Mouse (Mus musculus) CH12F3 (cell line): ENCODE measurements around the gene Dgkd.

Source experiments
- in situ Hi-C: fragments of 300-500 bp; cut with MboI; formaldehyde crosslinking; loops from 2 replicates; pipeline ENCODE4 v1.14.3; 2020; ENCODE audit warnings: low sequenced_read_pairs

Gene Dgkd

DNA sequence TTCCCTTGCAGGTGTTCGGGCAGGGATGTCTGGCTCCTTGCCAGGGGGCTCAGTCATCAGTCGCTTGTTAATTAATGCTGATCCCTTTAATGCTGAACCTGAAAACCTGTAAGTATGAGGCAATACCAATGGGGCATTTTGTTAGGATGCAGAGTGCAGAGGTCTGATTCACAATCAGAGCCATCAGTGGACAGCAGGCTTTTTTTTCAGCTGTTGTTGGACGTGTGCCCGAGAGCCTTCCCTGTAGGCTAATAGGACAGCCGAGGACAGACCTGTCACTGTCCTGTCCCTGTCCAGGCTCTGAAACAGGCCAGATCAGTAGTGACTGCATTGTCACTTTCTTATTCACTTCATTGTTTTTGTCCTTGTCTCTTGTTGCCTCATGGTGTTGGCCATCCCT is 76.6 kb downstream of the Dgkd start:
- in situ Hi-C loops, result loop anchor here (10.0 kb wide), 1 partner anchor 155 kb away; no protein-coding TSS in a partner anchor

DNA sequence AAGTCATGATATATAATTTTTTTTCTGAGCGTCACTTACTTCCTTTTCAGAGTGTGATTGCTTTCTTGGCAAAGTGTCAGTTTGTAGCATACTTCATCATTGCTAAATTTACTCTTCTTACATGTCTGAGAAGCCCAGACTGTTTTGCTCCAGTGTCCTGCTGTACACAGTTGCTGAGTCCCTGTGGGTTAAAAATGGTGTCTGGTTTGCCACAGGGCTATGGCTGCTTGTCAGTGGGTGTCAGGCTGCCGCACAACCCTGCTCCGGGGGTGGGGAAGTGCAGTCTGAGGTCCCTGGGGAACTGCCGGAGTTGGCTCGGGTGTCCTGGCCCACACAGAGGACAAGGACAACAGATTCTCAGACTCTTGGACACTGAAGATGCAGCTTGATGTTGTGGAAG is 80.0 kb downstream of the Dgkd start:
- in situ Hi-C loops, result no loop called here

DNA sequence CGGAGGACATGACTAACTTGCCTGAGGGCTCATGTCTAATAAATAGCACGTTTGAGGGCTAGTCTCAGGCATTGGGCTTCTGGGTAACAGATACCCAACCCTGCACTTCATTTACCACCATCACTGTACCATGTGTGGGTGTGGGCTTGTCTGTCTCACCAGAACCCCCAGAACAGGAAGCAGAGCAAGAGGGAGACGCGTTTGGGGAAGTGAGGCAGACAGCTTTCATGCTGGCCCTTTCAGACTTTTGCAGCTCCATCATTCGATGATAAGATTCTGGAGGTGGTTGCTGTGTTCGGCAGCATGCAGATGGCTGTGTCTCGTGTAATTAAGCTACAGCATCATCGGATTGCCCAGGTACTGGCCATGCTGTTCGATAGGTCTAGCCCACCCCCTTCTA is 82.0 kb downstream of the Dgkd start:
- in situ Hi-C loops, result no loop called here

DNA sequence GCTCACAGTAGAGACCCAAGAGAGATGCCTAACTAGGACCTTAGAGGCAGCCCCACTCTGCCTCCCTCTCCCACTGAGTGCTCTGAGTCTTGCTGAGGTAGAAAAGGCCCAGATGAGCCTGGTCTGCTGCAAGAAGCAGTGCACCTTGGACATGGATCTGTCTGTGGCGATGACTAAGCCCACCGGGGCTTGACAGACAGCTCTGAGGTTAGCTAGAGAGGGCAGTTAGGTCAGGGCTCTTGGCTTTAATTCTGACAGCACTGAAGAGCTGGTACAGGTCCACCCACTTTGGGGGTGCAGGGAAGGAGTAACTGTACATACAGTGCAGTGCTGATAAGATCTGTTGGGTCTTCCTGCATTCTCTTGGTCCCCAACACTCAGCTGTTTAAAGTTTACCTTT is 82.5 kb downstream of the Dgkd start:
- in situ Hi-C loops, result no loop called here

DNA sequence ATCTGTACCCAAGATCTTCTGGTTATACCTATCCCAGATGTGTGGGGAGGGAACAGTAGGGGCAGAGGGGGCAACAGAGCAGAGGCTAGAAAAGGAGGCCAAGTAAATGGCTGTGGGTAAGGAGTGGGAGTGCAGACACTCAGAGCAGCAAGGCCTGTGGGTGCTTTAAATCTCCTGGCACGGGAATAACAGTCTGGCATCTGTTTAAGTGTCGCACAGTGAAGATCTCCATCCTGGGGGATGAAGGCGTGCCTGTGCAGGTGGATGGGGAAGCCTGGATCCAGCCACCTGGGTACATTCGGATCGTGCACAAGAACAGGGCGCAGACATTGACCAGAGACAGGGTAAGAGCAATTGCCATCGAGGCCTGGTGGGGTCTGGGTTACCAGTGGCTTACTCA is 83.0 kb downstream of the Dgkd start:
- in situ Hi-C loops, result no loop called here

DNA sequence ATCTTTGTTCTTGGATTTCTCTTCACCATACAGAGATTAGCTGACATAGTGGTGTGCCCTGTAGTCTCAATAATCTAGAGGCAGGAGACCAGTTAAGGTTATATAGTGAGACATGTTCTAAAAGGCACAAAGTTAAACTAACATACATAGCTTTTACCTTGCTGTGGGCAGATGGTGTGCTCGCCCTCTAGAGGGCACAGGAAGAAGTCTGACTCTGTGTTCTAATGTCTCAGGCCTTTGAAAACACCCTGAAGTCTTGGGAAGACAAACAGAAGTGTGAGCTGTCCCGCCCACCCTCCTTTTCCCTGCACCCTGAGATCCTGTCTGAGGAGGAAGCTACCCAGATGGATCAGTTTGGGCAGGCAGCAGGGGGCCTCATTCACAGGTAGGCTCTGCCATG is 83.4 kb downstream of the Dgkd start:
- in situ Hi-C loops, result no loop called here

DNA sequence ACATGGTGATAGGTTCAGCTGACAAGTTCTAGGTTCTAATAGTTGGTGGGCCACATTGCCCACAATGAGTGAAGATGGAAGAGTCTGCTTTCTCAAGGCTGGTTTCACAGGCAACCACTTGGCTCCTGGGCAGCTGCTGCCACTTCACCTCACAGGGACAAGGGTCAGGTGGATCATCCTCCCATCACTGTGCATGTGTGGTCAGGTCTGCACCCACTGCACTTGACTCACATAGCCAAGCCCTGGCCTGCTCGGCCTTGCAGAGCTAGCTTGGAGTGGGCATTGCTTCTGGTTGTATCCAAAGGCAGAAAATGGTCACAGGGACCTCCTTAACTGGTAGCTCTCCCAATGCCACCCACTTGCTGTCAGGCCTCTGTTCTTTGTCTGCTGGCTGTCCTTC is 88.7 kb downstream of the Dgkd start:
- in situ Hi-C loops, result no loop called here

DNA sequence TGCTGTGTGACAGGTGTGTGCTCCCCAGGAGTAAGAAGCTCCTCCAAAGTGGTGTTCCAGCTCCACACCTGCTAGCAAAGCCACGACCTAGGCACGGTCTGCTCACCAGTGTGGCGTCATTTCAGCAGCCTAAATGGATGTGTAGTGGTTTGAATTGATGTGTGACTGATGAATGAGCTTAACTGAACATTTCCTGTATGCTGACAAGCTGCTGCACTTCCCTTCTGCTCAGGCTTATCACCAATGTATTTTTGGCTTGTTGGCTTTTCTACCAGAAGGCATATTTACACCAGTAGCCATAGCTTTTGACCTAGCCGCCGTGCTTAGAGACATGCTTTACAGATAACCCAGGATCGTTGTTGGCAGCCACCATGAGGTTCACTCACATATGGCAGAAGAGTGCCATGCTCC is 94.6 kb downstream of the Dgkd start:
- in situ Hi-C loops, result no loop called here

DNA sequence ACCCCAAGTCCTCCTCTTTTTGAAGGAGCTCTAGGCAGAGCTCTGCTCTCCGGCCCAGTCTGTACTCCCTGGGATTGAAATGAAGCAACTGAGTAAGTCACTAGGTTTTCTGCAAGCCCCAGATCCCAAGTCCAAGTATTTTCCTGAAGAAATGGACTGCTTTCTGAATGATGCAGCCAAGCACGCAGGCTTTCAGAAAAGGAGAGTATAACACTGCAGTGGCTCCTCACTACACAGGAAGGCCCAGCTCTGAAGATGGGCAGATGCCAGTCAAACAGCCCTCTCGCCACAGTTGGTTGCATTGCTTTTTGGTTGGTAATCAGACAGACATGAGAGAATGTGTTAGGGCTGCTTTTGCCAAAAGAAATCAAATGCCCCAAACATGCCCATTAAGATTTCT is 98.6 kb downstream of the Dgkd start:
- in situ Hi-C loops, result no loop called here

DNA sequence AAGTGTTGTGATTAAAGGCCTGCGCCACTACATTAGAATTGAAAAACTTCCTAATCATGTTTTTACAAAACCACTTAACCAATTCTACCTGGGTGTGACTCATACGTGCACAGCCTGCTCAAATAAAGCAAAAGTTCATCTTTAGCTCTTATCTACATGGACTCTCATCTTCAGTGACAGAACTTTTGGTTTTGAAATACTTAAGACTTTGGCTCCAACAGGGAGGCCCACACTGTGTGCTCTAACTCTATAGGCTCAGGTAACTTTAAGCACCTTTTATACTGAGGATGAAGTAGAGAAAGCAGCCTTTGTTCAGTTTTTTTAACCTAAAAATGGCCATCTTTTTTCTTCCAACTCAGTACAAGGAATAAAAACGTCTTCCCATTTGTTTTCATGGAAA is 100.0 kb downstream of the Dgkd start:
- in situ Hi-C loops, result no loop called here

DNA sequence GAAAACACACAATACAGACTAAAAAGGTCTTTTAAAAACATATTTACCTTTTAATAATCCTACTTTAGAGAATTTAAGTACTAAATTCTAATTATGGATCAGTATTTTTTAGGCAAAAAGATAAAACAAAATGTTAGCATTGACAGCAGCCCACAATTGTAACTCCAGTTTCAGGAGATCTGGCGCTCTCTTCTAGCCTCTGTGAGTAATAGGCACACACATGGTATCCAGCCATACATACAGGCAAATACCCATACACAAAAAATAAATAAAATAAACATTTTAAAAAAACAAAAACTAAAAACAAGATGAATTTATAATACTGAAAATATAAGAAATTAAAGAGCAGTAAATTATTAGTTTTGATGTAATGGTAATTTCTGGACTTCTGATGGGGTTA is 105.8 kb downstream of the Dgkd start:
- in situ Hi-C loops, result no loop called here

DNA sequence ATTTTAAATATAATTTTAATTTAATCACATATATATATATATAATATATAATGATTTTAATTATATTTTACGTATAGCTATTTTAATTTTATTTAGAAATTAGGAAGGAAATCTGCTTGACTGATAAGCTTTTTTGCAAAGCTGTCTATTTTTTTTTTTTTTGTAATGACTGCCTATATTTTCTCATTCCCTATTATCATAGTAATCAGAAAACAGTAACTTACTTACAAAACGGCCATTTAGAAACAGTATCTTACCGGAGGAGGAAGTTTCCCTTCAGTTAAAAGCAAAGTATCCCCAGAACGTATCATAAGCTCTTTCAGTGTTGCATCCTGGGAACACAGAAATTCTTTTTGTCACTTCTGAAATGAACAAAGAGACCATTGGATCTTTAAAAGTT is 106.4 kb downstream of the Dgkd start:
- in situ Hi-C loops, result no loop called here

DNA sequence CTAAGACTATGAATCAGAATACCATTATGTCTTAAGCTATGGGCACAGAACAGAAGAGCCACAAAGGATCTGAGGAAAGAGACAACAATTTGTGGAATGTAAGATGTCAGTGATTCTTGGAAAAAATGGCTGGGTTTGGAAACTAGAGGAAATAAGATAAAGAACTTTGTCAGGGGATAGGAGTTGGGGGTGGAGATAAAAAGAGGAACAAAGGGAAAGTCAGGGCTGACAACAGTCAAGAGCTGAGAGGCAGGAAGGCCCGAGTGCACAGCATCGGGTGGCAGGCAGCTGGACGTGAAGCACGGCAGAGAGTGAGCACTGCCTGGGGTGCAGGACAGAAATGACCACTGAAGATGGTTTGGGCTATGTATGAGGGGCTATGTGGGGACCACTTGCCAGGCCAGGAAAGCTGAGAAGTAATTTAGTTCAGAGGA is 106.9 kb downstream of the Dgkd start:
- in situ Hi-C loops, result no loop called here

DNA sequence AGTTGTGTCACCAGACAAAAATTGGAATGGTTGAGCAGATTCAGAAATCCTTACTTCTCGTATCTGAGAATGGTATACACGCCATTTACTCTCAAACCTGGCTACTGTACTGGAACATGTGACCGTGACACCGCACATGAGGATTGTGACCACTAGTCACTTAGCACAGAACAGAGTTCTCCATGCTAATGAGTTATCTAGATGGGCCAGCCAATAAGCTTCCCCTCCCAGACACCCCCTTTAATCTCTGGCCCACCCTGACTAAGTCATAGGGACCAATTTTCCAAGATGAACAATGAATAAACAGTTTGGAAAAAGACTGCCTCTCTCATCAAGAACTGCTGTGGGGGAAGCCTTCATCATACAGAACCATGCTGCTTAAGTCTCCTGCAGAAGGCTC is 107.7 kb downstream of the Dgkd start:
- in situ Hi-C loops, result no loop called here

DNA sequence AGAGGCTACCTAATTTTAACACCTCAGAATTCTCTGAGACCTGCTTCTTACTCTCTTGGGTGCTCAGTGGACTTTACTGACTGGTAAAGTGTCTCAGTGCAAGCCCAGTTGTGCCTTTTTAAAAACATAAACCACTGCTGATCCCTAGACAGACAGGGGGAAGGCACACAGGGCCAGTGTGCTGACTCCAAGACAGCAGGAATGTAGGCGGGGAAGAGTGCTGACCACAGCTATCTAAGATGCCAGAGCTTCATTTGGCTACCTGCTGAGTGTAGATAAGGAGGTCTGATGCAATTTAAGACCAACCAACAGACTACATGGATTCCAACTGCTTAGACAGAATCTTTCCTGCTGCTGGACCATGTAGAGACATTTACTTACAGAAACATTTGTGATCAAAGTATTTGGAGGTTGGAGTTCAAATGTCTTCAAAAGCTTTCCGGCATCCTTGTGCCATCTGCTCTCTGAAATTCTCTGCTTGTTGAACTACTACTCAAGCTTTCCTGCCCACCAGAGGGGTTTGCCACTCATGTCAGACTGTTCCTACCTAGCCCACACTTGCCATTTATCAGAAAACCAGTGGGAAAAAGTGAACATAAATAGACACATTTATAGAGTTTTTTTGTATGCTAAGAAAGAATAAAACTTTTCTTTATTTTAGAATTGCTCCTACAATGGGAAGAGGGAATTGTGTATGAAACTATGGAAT is 108.5 kb downstream of the Dgkd start:
- in situ Hi-C loops, result no loop called here

DNA sequence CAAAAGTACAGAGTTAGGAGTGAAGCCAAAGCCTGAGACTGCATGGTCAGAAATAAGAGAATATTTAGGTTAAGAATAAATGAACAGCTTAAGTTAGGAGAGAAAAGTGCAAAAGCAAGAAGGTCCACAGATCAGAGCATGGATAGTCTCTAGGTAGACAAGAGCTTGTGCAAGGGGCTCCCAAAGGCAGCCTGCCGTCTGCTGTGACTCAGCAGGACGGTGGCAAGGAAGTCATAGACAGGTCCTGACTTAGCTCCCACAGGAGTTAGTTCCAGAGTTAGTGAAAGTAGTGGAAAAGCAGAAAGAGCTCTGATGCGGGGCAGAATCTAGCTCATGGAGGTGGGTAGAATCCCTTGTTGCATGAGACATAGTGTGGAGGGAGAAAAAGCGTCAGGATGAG is 117.3 kb downstream of the Dgkd start:
- in situ Hi-C loops, result no loop called here

DNA sequence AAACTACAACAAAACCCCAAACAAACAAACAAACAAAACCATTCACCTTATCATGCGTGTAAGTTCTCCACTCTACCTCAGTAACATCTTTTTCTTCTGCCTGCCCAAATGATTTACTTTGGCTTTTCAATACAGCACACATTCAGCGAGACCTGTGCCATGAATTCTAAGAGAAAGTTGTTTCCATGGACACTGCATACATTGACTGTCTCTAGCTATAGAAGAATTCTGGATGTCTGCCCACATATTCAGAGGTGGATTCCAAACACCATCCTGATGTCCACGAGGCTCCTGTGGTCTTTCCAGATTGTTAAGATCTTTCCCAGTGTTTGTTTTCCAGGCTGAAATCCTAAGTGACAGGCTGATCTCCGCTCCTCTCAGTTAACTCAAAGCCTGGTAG is 129.2 kb downstream of the Dgkd start:
- in situ Hi-C loops, result no loop called here

DNA sequence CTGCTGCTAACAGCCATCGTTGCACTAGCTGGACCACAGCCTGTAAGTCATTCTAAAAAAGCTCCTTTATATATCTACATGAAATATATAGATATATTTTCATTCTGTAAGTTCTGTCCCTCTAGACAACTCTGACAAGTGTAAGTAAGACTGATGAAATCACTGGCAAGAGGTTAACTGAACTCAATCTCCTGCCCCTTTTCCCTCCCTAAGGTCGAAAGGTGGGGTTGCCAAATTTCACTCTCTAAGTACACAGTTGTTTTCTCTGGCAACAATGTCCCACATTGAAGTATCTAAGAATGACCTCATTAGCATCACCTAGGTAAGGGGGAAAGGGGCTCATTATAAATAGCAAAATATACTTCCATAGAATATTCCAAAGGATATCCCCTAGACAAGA is 139.6 kb downstream of the Dgkd start:
- in situ Hi-C loops, result no loop called here
